Mouse (Mus musculus) left cerebral cortex, adult 9 months (tissue): ENCODE data around the gene Scn4b.

Experiments used
- DNase-seq, 2 experiments: peaks; one replicate each; pipeline ENCODE4 v3.0.0; 2022; ENCODE audit warnings: low spot score in 2 of 2

Gene Scn4b

GRCm38 (mm10) chr9:45188570-45189563, 50.7 kb downstream of the Scn4b start:
- DNase-seq = no peak

- DNase-seq = no peak
These were observed 51.5 kb downstream of the Scn4b start for GRCm38 (mm10) chr9:45189661-45190174.

GRCm38 (mm10) chr9:45195468-45195867, 57.3 kb downstream of the Scn4b start:
- DNase-seq = no peak

DNA sequence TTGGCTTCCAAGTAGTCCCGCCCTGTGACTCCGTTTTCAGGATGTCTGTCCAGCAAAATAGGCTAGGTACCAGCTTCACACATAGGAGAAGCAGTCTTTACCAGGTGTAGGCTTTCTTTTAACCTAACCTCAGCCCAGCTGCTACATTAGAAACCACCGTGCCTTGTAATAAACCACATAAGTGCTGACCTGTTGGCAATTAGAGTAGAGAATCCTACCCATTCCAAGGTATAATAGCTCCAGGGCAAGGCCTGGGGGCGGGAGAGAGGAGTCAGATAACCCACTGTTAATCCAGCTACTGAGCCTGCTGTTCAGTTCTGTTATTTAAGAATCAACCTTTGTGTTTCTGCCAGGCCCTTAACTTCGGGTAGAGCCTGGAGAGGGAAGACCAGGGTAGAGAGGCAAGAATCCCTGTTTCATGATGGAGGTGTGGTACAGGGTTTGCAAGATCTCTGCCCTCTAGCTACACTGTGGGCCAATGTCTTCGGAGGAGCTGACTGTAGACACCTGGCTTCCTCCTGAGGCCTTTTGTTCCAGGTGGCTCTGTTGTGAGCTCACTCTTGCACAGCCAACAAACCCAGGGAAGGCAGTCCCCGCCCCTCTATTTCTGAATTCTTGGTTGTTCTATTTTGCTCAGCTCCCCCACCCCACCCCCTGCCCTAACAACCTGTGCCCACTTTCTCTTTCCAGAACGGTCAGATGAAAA, 58.1 kb downstream of the Scn4b start:
- no peak for DNase-seq

GRCm38 (mm10) chr9:45197549-45197948, 59.4 kb downstream of the Scn4b start:
- DNase-seq = peak in 1 of 2 experiments; percentile 51

GRCm38 (mm10) chr9:45201319-45201947, 63.2 kb downstream of the Scn4b start:
- DNase-seq = no peak

GRCm38 (mm10) chr9:45202021-45202798, 64.0 kb downstream of the Scn4b start:
- DNase-seq = no peak
